Mouse (Mus musculus): Measurements from ENCODE around the gene Agbl4. TPM values are rescaled to one million over a fixed set of nuclear protein-coding genes. Genes with fewer than 3 reads are reported as not detected.

Agbl4 gene
- polyA plus RNA-seq, 1 experiment from 2014 or later, result 2.0 TPM

DNA sequence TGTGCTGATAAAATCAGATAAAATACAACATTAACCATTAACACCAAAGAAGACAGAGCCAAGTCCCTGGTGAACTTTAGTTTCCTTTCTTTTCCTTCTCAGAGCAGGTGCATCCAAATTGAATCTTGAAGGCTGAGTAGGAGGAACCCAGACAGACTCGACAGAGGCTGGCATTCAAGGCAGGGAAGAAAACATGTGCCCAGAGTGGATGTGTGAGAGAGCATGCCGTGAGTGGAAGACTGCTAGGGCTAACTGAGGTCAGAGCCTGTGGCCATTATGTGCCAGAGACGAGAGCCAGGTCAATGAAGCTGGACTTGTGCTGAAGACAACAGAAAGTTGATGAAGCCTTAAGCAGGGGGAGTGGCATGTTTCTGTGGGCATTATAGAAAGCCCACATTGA, 1121.8 kb downstream of the Agbl4 start:
- no peak overlapping the region for H3K9ac ChIP-seq (replicated peaks)
- no peak overlapping the region for H3K4me3 ChIP-seq (replicated peaks)
- no peak overlapping the region for H3K27ac ChIP-seq
- no peak for ATAC-seq
- no peaks in the 10 kb centered on the region for H3K27me3 ChIP-seq
- WGBS, result 61% methylated on average over 3 of the region's 3 CpGs
- peaks cover 7% of the 10 kb centered on the region for H3K4me1 ChIP-seq (replicated peaks)
- H3K9me3 ChIP-seq, result no peaks in the 10 kb centered on the region
- no peak overlapping the region for H3K4me2 ChIP-seq (replicated peaks)
- H3K36me3 ChIP-seq, result no peaks in the 10 kb centered on the region

DNA sequence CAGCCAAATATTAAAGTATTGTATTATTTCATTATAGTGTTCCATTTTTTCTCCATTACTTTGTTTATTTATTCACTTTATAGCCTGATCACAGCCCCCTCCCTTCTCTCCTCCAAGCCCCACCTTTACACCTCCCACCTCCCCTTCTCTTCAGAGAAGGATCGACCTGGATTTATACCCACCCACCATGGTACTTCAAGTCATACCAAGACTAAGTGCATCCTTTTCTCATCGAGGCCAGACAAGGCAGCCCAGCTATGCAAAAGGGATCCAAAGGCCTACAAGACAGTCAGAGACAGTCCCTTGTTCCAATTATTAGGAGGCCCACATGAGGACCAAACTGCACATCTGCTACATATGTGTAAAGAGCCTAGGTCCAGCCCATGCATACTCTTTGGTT, 1122.5 kb downstream of the Agbl4 start:
- H3K4me1 ChIP-seq (replicated peaks), result peaks cover 7% of the 10 kb centered on the region
- 84% methylated on average over 2 of the region's 2 CpGs for WGBS
- no peaks in the 10 kb centered on the region for H3K9me3 ChIP-seq
- H3K4me3 ChIP-seq (replicated peaks), result no peak overlapping the region
- H3K36me3 ChIP-seq, result no peaks in the 10 kb centered on the region
- no peak for ATAC-seq
- H3K27ac ChIP-seq, result no peak overlapping the region
- H3K4me2 ChIP-seq (replicated peaks), result no peak overlapping the region
- H3K27me3 ChIP-seq, result no peaks in the 10 kb centered on the region
- no peak overlapping the region for H3K9ac ChIP-seq (replicated peaks)

DNA sequence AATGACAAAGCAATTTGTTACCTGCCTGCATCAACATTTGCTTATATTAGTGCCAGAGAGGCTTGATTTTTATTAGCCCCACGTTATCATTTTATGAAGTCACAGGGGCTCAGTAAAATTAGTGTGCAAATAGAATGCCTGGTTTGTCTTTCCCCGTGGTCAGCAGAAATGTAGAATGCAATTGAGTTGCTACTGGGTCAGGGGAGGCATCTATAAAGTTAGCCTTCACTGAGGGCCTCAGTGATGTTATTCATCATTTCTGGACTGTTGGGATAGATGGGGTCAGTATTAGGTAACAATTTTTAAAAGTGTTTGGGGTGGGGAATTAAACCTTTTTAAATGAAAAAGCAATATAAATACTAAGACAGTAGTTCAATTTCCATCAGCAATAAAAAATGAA, 1125.5 kb downstream of the Agbl4 start:
- Histone ChIP-seq H3K9ac (replicated peaks) (no peak overlapping the region), H3K36me3 (no peaks in the 10 kb centered on the region), H3K4me1 (replicated peaks) (no peaks in the 10 kb centered on the region), H3K4me3 (replicated peaks) (no peak overlapping the region), H3K27ac (no peak overlapping the region), H3K27me3 (no peaks in the 10 kb centered on the region), H3K9me3 (no peaks in the 10 kb centered on the region), H3K4me2 (replicated peaks) (no peak overlapping the region)
- no peak for ATAC-seq
- WGBS, result 68% methylated on average over 2 of the region's 2 CpGs

DNA sequence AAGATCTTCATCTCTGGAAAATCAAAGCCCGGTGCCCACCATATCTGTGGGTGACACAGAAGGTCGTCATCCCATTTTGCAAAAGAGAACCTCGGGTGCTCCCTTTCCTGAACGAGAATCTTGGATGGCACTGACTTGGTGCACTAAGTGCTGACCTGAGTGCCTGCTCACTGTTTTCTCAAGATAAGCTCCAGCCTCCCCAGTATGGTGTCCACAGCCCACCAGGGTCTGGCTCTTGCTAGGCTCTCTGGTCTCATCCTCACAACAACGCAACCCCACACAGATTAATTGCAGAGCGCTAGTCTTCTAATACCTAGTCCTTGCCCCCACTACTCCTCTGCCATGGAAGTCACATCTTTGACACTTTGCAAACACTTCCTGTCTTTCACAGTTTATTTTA, 1131.5 kb downstream of the Agbl4 start:
- Histone ChIP-seq H3K4me2 (replicated peaks) (no peak overlapping the region), H3K27me3 (no peaks in the 10 kb centered on the region), H3K9me3 (no peaks in the 10 kb centered on the region), H3K9ac (replicated peaks) (no peak overlapping the region), H3K4me1 (replicated peaks) (no peaks in the 10 kb centered on the region), H3K36me3 (no peaks in the 10 kb centered on the region), H3K4me3 (replicated peaks) (no peak overlapping the region), H3K27ac (no peak overlapping the region)
- no peak for ATAC-seq
- WGBS, result 95% methylated on average over 6 of the region's 6 CpGs

DNA sequence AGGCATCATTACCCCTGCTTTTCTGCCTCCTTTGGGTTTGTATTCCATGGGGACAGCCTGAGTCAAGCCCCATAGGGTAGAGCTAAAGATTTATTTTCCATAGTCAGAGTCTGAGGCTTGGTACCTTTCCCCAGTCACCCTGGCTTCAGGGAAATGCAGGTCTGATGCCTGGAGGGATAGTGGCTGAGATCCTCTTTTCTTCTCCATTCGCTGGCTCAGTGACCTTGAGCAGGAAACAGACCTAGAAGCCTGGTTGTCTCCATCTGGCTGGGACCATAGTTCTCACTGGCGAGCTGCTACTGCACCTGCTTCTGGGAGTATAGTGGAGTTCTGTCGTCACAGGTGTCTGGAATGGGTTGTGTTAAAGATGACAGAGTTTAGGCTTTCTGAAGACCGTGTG, 1132.5 kb downstream of the Agbl4 start:
- H3K4me1 ChIP-seq (replicated peaks), result no peaks in the 10 kb centered on the region
- H3K4me2 ChIP-seq (replicated peaks), result no peak overlapping the region
- no peaks in the 10 kb centered on the region for H3K9me3 ChIP-seq
- no peaks in the 10 kb centered on the region for H3K36me3 ChIP-seq
- 79% methylated on average over 4 of the region's 4 CpGs for WGBS
- no peak overlapping the region for H3K9ac ChIP-seq (replicated peaks)
- H3K4me3 ChIP-seq (replicated peaks), result no peak overlapping the region
- no peak for ATAC-seq
- H3K27me3 ChIP-seq, result no peaks in the 10 kb centered on the region
- no peak overlapping the region for H3K27ac ChIP-seq

DNA sequence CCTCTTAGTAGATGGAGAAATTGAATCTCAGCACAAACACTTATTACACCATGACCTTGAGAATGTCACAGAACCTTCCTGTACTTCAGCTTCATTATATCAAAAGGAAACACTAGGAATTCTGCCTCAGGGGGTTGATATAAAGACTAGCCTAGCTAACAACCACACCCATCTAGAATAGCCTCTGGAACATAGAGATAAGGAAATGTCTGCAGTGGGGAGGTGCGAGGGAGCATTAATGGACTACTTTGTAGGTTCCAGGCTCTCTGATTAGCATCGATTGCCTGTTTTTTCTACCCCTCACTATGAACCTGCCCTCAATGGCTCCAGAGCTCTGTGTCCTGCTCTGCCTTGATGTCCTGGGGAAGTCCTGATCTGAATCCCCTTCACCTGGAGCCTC, 1133.1 kb downstream of the Agbl4 start:
- Histone ChIP-seq H3K27ac (no peak overlapping the region), H3K9me3 (no peaks in the 10 kb centered on the region), H3K36me3 (no peaks in the 10 kb centered on the region), H3K27me3 (no peaks in the 10 kb centered on the region), H3K9ac (replicated peaks) (no peak overlapping the region), H3K4me3 (replicated peaks) (no peak overlapping the region), H3K4me1 (replicated peaks) (no peaks in the 10 kb centered on the region), H3K4me2 (replicated peaks) (no peak overlapping the region)
- 98% methylated on average over 2 of the region's 2 CpGs for WGBS
- ATAC-seq, result no peak

DNA sequence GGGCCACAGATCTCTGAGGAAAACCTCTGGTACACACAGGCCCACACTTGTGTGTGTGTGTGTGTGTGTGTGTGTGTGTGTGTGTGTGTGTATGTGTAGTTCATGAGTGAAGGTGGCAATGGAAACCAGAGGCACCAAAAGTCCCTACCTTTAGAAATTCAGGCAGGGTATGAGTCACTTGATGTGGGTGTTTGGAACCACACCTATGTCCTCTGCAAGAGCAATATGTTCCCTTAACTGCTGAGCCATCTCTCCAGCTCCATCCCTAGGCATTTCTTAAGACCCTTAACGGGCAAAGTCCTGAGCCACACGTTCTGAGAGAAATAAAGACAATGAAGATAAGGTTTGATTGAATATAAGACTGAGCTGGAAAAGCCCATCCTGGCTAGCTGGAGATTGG, 1147.2 kb downstream of the Agbl4 start:
- H3K4me1 ChIP-seq (replicated peaks), result no peaks in the 10 kb centered on the region
- H3K9me3 ChIP-seq, result no peaks in the 10 kb centered on the region
- no peaks in the 10 kb centered on the region for H3K36me3 ChIP-seq
- no peak overlapping the region for H3K4me2 ChIP-seq (replicated peaks)
- no peaks in the 10 kb centered on the region for H3K27me3 ChIP-seq
- H3K9ac ChIP-seq (replicated peaks), result no peak overlapping the region
- no peak overlapping the region for H3K27ac ChIP-seq
- no peak overlapping the region for H3K4me3 ChIP-seq (replicated peaks)
- 90% methylated on average over 2 of the region's 2 CpGs for WGBS
- no peak for ATAC-seq

DNA sequence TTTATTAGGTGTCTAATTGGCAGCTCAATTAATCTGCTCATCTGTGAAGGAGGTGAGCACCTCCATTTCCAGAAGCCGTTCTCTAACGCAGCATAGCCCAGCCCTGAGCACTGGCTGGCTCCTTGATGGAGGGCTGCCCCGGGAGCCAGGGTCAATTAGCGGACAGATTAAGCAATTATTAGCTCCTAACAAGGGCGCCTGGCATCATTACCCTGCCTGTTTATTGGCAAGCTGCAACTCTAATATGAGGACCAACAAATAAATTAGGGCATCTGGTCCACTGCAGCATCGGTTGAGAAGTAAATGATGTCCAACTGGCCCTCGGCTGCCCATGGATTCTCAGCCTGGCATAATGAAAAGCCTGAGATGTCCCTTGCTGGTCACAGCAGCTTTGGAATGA, 1148.5 kb downstream of the Agbl4 start:
- Histone ChIP-seq H3K4me1 (replicated peaks) (no peaks in the 10 kb centered on the region), H3K27me3 (no peaks in the 10 kb centered on the region), H3K27ac (no peak overlapping the region), H3K9ac (replicated peaks) (no peak overlapping the region), H3K9me3 (no peaks in the 10 kb centered on the region), H3K4me2 (replicated peaks) (no peak overlapping the region), H3K36me3 (no peaks in the 10 kb centered on the region), H3K4me3 (replicated peaks) (no peak overlapping the region)
- 75% methylated on average over 7 of the region's 7 CpGs for WGBS
- no peak for ATAC-seq

DNA sequence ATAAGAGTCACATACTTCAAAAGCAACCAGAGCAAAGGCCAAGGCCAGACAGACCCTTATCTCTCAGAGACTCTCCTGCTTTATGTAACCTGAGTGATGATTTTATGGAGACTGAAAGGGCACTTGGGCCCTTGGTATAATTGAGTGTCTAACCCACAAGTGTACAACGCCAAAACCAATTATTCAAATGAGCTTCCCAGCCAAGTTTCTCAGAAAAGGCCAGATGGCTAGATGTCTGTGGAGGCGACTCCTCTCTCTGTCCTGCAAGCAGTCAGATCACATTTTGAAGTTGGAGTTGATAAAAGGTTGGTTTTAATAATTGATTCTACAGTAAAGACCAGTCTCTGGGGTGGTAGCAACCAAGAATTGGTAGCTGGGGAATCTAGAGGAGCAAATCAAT, 1158.0 kb downstream of the Agbl4 start:
- H3K27me3 ChIP-seq, result no peaks in the 10 kb centered on the region
- H3K4me1 ChIP-seq (replicated peaks), result no peaks in the 10 kb centered on the region
- no peak overlapping the region for H3K9ac ChIP-seq (replicated peaks)
- H3K4me3 ChIP-seq (replicated peaks), result no peak overlapping the region
- H3K9me3 ChIP-seq, result no peaks in the 10 kb centered on the region
- H3K36me3 ChIP-seq, result no peaks in the 10 kb centered on the region
- no peak for ATAC-seq
- 65% methylated on average over 2 of the region's 2 CpGs for WGBS
- no peak overlapping the region for H3K4me2 ChIP-seq (replicated peaks)
- H3K27ac ChIP-seq, result no peak overlapping the region

DNA sequence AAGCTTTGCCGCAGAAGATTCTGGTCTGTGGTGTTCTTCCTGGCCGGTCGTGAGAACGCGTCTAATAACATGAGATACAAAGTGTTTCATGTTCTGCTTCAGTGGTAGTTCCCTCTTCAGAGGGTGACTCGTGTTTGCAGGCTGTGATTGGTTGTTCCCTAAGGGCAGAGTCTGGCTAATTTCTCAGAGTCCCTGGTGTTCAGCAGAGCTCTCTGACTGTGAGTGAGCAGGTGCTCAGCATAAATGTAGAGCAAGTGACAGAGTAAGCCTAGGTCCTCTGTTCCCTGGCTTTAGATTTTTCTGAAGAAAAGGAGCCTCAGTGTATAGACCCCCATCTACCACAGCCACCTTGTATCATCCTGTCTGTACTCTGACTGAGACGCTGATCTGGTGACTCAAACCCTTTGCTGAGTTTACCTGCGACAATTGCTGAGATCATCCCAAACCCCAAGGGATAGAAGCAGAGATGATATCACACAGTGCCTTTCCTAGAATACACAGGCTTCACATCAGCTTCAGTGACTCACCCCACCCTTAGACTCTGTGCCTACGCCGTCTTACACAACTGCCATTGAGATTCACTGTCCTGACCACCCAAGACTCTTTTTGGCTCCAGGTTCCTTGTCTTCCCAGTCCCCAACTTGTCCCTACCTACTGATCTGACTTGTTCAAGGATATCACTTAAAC, 1179.8 kb downstream of the Agbl4 start:
- no peak overlapping the region for H3K27ac ChIP-seq
- no peak overlapping the region for H3K4me2 ChIP-seq (replicated peaks)
- no peak overlapping the region for H3K4me3 ChIP-seq (replicated peaks)
- peaks cover 13% of the 10 kb centered on the region; the same call in 1 of the 2 replicates for H3K4me1 ChIP-seq (replicated peaks)
- H3K9ac ChIP-seq (replicated peaks), result no peak overlapping the region
- no peaks in the 10 kb centered on the region for H3K27me3 ChIP-seq
- ATAC-seq, result no peak
- H3K9me3 ChIP-seq, result no peaks in the 10 kb centered on the region
- 87% methylated on average over 10 of the region's 10 CpGs for WGBS
- H3K36me3 ChIP-seq, result no peaks in the 10 kb centered on the region

DNA sequence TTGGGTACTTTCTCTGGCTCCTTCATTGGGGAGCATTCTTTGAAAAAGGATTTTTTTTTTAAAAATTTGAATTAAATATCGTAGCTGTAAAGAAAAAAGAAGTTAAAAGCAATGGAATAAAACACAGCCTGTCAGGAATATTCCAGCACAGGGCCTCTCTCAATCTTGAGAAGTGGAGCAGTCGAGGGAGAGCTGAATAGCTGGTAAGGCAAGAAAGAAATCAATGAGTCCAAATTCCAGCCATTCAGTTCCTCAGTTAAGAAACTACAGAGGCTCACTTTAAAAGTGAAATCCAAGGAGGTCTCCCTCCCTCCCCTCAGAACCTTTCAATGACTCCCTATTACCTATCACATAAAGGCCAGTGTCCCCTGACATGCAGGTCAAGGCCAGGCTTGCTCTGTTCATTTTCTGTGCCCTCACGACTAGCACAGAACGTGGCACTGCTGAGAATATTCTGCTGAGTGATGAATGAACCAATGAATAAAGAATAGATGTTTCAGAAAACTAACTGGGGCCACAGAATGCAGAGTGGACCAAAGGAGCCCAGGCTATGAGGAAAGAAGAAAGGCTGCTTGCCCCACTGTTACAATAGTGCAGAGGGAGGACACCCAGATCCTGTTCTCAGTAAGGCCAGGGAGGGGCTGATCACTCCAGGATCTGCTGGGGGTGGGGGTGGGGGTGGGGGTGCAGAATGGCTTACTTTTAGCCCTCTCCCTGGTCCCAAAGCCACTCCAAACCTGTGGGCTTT, 1181.8 kb downstream of the Agbl4 start:
- no peak for ATAC-seq
- no peak overlapping the region for H3K4me2 ChIP-seq (replicated peaks)
- 39% methylated on average over 4 of the region's 4 CpGs for WGBS
- H3K9ac ChIP-seq (replicated peaks), result no peak overlapping the region
- H3K27me3 ChIP-seq, result no peaks in the 10 kb centered on the region
- H3K36me3 ChIP-seq, result no peaks in the 10 kb centered on the region
- H3K27ac ChIP-seq, result no peak overlapping the region
- no peaks in the 10 kb centered on the region for H3K9me3 ChIP-seq
- peaks cover 17% of the 10 kb centered on the region; the same call in 1 of the 2 replicates for H3K4me1 ChIP-seq (replicated peaks)
- no peak overlapping the region for H3K4me3 ChIP-seq (replicated peaks)

DNA sequence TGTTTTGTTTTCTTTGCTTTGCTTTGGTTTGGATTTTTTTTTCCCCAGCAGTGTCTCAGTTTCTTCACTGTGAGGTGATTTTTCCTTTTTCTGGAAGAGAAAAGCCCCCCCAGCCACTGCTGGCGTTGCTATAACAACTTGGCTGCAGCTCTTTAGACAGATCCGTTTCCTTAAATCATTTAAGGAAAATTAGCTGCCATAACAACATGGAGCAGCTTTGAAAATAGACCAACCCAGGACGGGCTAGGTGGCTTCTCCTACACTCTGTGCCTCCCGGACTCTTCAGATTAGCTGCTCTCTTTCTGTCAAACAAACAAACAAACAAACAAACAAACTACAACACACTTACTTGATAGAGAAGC, 1182.4 kb downstream of the Agbl4 start:
- no peak for ATAC-seq
- H3K4me1 ChIP-seq (replicated peaks), result peaks cover 17% of the 10 kb centered on the region; the same call in 1 of the 2 replicates
- WGBS, result 32% methylated on average over 4 of the region's 4 CpGs
- no peak overlapping the region for H3K27ac ChIP-seq
- H3K4me2 ChIP-seq (replicated peaks), result no peak overlapping the region
- H3K9me3 ChIP-seq, result no peaks in the 10 kb centered on the region
- no peak overlapping the region for H3K9ac ChIP-seq (replicated peaks)
- H3K36me3 ChIP-seq, result no peaks in the 10 kb centered on the region
- no peak overlapping the region for H3K4me3 ChIP-seq (replicated peaks)
- no peaks in the 10 kb centered on the region for H3K27me3 ChIP-seq

DNA sequence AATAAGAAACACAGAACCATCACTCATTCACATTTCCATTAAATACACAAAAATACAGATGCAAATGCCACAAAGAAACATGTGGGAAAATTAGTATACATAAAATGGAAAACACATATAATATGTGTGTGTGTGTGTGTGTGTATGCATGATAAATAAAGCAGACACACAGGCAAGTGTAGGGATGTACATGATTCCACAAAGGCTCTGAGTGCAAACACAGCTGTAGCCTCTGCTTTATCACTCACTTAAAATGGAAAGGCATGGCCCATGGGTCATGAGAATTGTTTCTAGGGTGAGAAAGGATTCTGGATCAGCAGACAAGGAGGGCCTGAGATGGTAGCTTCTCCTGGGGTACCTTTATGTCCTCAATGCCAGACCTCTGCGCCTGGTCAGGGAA, 1182.8 kb downstream of the Agbl4 start:
- H3K4me2 ChIP-seq (replicated peaks), result no peak overlapping the region
- H3K27ac ChIP-seq, result no peak overlapping the region
- peaks cover 17% of the 10 kb centered on the region; the same call in 1 of the 2 replicates for H3K4me1 ChIP-seq (replicated peaks)
- H3K9me3 ChIP-seq, result no peaks in the 10 kb centered on the region
- no peaks in the 10 kb centered on the region for H3K36me3 ChIP-seq
- WGBS, result 86% methylated on average over 1 of the region's 1 CpGs
- H3K9ac ChIP-seq (replicated peaks), result no peak overlapping the region
- H3K4me3 ChIP-seq (replicated peaks), result no peak overlapping the region
- no peaks in the 10 kb centered on the region for H3K27me3 ChIP-seq
- ATAC-seq, result no peak

Data from midbrain, embryonic 13.5 days (tissue).